Mouse (Mus musculus) intestine, embryonic 16.5 days (tissue): Measurements from ENCODE around the gene Plxdc1. TPM values are rescaled to one million over a fixed set of nuclear protein-coding genes. Genes with fewer than 3 reads are reported as not detected.

ENCODE experiments used
- ATAC-seq: fragments of 200-750 bp; cut with Nextera tagmentation; 2 replicates; pipeline ENCODE4 v1.8.0; 2017; ENCODE audit warnings: moderate TSS enrichment, moderate library complexity
- H3K27ac ChIP-seq: fragments of 300-500 bp; sonication (generic); 2 replicates; pipeline ENCODE4 v1.5.1; 2014; ENCODE audit warnings: mild to moderate bottlenecking, low read length
- H3K27me3 ChIP-seq: fragments of 300-500 bp; sonication (generic); replicated peaks from 2 replicates; pipeline ENCODE4 v1.6.1; 2014; ENCODE audit warnings: low read length, control low read depth, mixed read lengths; ENCODE audit not compliant: control insufficient read depth, insufficient read depth
- H3K36me3 ChIP-seq: fragments of 300-500 bp; sonication (generic); 2 replicates; pipeline ENCODE4 v1.6.1; 2014; ENCODE audit warnings: low read length, control low read depth; ENCODE audit not compliant: control insufficient read depth, insufficient read depth
- H3K4me1 ChIP-seq: fragments of 300-500 bp; sonication (generic); 2 replicates; pipeline ENCODE4 v1.6.1; 2014; ENCODE audit warnings: low read length, control low read depth, mixed read lengths; ENCODE audit not compliant: control insufficient read depth, insufficient read depth
- H3K4me2 ChIP-seq: fragments of 300-500 bp; sonication (generic); 2 replicates; pipeline ENCODE4 v1.6.1; 2014; ENCODE audit warnings: low read depth, low read length, control low read depth
- H3K4me3 ChIP-seq: fragments of 300-500 bp; sonication (generic); 2 replicates; pipeline ENCODE4 v1.5.1; 2014; ENCODE audit warnings: mild to moderate bottlenecking, low read length
- H3K9ac ChIP-seq: fragments of 300-500 bp; sonication (generic); 2 replicates; pipeline ENCODE4 v1.6.1; 2014; ENCODE audit warnings: low read depth, low read length
- H3K9me3 ChIP-seq: fragments of 300-500 bp; sonication (generic); 2 replicates; pipeline ENCODE4 v1.6.1; 2016; ENCODE audit warnings: low read length, control low read depth; ENCODE audit not compliant: control insufficient read depth
- WGBS: fragments of 180-500 bp; shearing (Covaris S2); extraction: QIAGEN DNeasy Blood & Tissue Kit; methylation state at CpG from one replicate; pipeline ENCODE4 v1.1.7; 2014; 5-methylcytosine and 5-hydroxymethylcytosine counted together
- microRNA-seq: library from miRNA; unstranded; fragments of <30 nt; microRNA quantifications from one replicate; pipeline ENCODE4, GENCODE M21; 2016
- polyA plus RNA-seq: library from polyadenylated mRNA; unstranded; fragments of >200 nt; fragmentation: Nextera tagmentation; extraction: Ambion mirVana; gene quantifications from 2 replicates; pipeline ENCODE4 v1.2.1, GENCODE M21; 2015

Plxdc1 gene
- polyA plus RNA-seq, 1 experiment from 2014 or later, result 0.65 TPM

GRCm38 (mm10) chr11:97880362-97880761, 105.9 kb downstream of the Plxdc1 start:
- no peak overlapping the region for H3K9ac ChIP-seq
- WGBS, result 91% methylated on average over 4 of the region's 4 CpGs
- no peak overlapping the region for H3K4me2 ChIP-seq
- H3K27ac ChIP-seq, result no peak overlapping the region
- no peak for ATAC-seq
- H3K4me3 ChIP-seq, result no peak overlapping the region
- H3K4me1 ChIP-seq, result no peaks in the 10 kb centered on the region
- no peaks in the 10 kb centered on the region for H3K9me3 ChIP-seq
- H3K27me3 ChIP-seq, result no peaks in the 10 kb centered on the region
- no peaks in the 10 kb centered on the region for H3K36me3 ChIP-seq

DNA sequence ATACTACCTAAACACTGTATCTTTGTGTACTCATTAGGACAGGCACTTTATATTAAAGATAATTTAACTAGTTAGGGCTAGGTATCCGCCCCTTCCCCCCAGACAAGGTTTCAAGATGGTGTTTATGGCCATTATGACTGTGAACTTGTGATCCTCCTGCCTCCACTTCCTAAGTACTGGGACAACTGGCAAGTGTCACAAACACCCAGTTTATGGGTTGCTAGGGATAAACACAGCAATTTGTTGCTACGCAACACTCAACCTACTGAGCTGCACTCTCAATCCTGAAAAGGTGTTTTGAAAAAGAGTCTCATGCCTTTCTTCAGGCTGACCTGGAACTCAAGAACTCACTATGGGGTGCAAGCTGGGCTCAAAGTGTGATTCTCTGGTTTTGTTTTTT, 108.9 kb downstream of the Plxdc1 start:
- Histone ChIP-seq H3K9ac (no peak overlapping the region), H3K4me3 (no peak overlapping the region), H3K4me2 (no peak overlapping the region), H3K27ac (no peak overlapping the region), H3K36me3 (no peaks in the 10 kb centered on the region), H3K27me3 (no peaks in the 10 kb centered on the region), H3K9me3 (no peaks in the 10 kb centered on the region), H3K4me1 (no peaks in the 10 kb centered on the region)
- WGBS, result 68% methylated on average over 2 of the region's 2 CpGs
- no peak for ATAC-seq

DNA sequence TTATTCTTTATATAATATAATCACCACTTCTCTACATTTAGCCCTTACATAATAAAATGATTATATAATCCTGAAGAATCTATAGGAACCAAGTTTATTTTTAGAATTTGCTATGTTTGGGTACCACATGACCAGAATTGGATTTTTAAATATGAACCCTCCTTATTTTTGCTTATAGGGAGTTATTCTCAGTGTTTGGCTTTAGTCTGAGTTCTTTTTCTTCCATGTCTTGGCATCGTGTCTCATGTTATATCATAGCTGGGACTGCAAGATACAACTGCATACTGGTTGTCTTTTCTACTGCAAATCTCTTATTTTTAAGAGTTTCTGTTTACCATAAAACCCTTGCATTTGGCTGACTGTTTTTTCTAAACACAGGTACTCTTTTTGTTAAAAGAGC, 111.8 kb downstream of the Plxdc1 start:
- Histone ChIP-seq H3K36me3 (no peaks in the 10 kb centered on the region), H3K27me3 (no peaks in the 10 kb centered on the region), H3K4me2 (no peak overlapping the region), H3K27ac (no peak overlapping the region), H3K9ac (no peak overlapping the region), H3K4me3 (no peak overlapping the region), H3K9me3 (no peaks in the 10 kb centered on the region), H3K4me1 (no peaks in the 10 kb centered on the region)
- WGBS, result 83% methylated on average over 1 of the region's 1 CpGs
- ATAC-seq, result no peak

Small RNA genes lying within 50 kb of the gene (microRNA-seq; reads per million reads assigned to microRNA genes)
- not detected for gene Gm22461
- gene Gm27597, result not detected

Other genes with a start within 250 kb of the Plxdc1 start
- 0.71 and 0.86 TPM in 2 replicates for gene Pip4k2b, start 241.7 kb downstream of the Plxdc1 start, polyA plus RNA-seq
- gene Cwc25, start 219.9 kb downstream of the Plxdc1 start, polyA plus RNA-seq, result 11.1 and 11.9 TPM in 2 replicates
- gene 1700001P01Rik, start 210.5 kb downstream of the Plxdc1 start, polyA plus RNA-seq, result not detected in 2 replicates
- gene Rpl23, start 204.0 kb downstream of the Plxdc1 start, polyA plus RNA-seq, result 466 and 491 TPM in 2 replicates
- 141 and 148 TPM in 2 replicates for gene Lasp1, start 187.4 kb downstream of the Plxdc1 start, polyA plus RNA-seq
- 4.1 TPM in 2 replicates for gene B230217C12Rik, start 145.7 kb downstream of the Plxdc1 start, polyA plus RNA-seq
- gene Fbxo47, start 102.3 kb downstream of the Plxdc1 start, polyA plus RNA-seq, result 0.26 and 0.78 TPM in 2 replicates
- gene Arl5c, start 9.7 kb upstream of the Plxdc1 start, polyA plus RNA-seq, result 9.0 and 9.9 TPM in 2 replicates
- gene Cacnb1, start 36.6 kb upstream of the Plxdc1 start, polyA plus RNA-seq, result 5.1 TPM in 2 replicates
- 990 and 1,058 TPM in 2 replicates for gene Rpl19, start 40.3 kb upstream of the Plxdc1 start, polyA plus RNA-seq
- gene Stac2, start 67.0 kb upstream of the Plxdc1 start, polyA plus RNA-seq, result 0.29 TPM in 2 replicates
- 12.8 TPM in 2 replicates for gene Fbxl20, start 164.0 kb upstream of the Plxdc1 start, polyA plus RNA-seq
- gene Med1, start 206.8 kb upstream of the Plxdc1 start, polyA plus RNA-seq, result 50.3 and 52.4 TPM in 2 replicates
- 6.2 and 6.5 TPM in 2 replicates for gene Cdk12, start 216.6 kb upstream of the Plxdc1 start, polyA plus RNA-seq